Mouse (Mus musculus): ENCODE measurements around the gene Itgam. TPM values are rescaled to one million over a fixed set of nuclear protein-coding genes. Genes with fewer than 3 reads are reported as not detected.

Itgam gene
- polyA plus RNA-seq, 1 experiment from 2014 or later: 2.1 TPM

GRCm38 (mm10) chr7:128110314-128110713, 47.9 kb downstream of the Itgam start:
- WGBS: 73% methylated on average over 2 of the region's 2 CpGs
- Histone ChIP-seq H3K27ac (no peak overlapping the region), H3K9ac (no peak overlapping the region), H3K9me3 (no peaks in the 10 kb centered on the region), H3K4me2 (no peak overlapping the region), H3K27me3 (no peaks in the 10 kb centered on the region), H3K4me3 (no peak overlapping the region), H3K36me3 (no peaks in the 10 kb centered on the region), H3K4me1 (no peaks in the 10 kb centered on the region)
- ATAC-seq (ENCODE audit: insufficient number of reproducible peaks, low FRiP score, low TSS enrichment, low read depth): no peak

DNA sequence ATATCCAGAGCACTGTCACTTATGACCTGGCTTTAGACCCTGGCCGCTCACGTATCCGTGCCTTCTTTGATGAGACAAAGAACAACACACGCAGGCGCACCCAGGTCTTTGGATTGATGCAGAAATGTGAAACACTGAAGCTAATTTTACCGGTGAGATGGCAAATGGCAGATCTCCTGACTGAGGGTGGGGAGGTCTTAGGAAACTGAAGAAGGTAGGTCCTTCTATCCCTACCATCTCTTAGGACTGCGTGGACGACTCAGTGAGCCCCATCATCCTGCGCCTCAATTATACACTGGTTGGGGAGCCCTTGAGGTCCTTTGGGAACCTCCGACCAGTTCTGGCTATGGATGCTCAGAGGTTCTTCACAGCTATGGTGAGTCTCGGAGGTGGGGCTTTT, 49.7 kb downstream of the Itgam start:
- H3K27me3 ChIP-seq: no peaks in the 10 kb centered on the region
- no peak overlapping the region for H3K27ac ChIP-seq
- ATAC-seq (ENCODE audit: insufficient number of reproducible peaks, low FRiP score, low TSS enrichment, low read depth): no peak
- no peak overlapping the region for H3K4me2 ChIP-seq
- WGBS: 86% methylated on average over 11 of the region's 11 CpGs
- H3K4me1 ChIP-seq: no peaks in the 10 kb centered on the region
- no peaks in the 10 kb centered on the region for H3K9me3 ChIP-seq
- H3K9ac ChIP-seq: no peak overlapping the region
- H3K36me3 ChIP-seq: no peaks in the 10 kb centered on the region
- H3K4me3 ChIP-seq: no peak overlapping the region

- H3K4me1 ChIP-seq: no peaks in the 10 kb centered on the region
- H3K27ac ChIP-seq: no peak overlapping the region
- no peaks in the 10 kb centered on the region for H3K9me3 ChIP-seq
- H3K9ac ChIP-seq: no peak overlapping the region
- no peaks in the 10 kb centered on the region for H3K27me3 ChIP-seq
- H3K36me3 ChIP-seq: no peaks in the 10 kb centered on the region
- 92% methylated on average over 11 of the region's 11 CpGs for WGBS
- no peak overlapping the region for H3K4me3 ChIP-seq
- no peak for ATAC-seq (ENCODE audit: insufficient number of reproducible peaks, low FRiP score, low TSS enrichment, low read depth)
- H3K4me2 ChIP-seq: no peak overlapping the region
These were observed 52.1 kb downstream of the Itgam start for GRCm38 (mm10) chr7:128114371-128115105.

- Histone ChIP-seq H3K27ac (no peak overlapping the region), H3K36me3 (no peaks in the 10 kb centered on the region), H3K4me2 (no peak overlapping the region), H3K4me3 (no peak overlapping the region), H3K4me1 (no peaks in the 10 kb centered on the region), H3K27me3 (no peaks in the 10 kb centered on the region), H3K9me3 (no peaks in the 10 kb centered on the region), H3K9ac (no peak overlapping the region)
- 69% methylated on average over 5 of the region's 5 CpGs for WGBS
- ATAC-seq (ENCODE audit: insufficient number of reproducible peaks, low FRiP score, low TSS enrichment, low read depth): no peak
These were observed 52.9 kb downstream of the Itgam start for GRCm38 (mm10) chr7:128115211-128115958.

- no peaks in the 10 kb centered on the region for H3K27me3 ChIP-seq
- no peaks in the 10 kb centered on the region for H3K4me1 ChIP-seq
- H3K9me3 ChIP-seq: no peaks in the 10 kb centered on the region
- no peak overlapping the region for H3K4me3 ChIP-seq
- H3K27ac ChIP-seq: no peak overlapping the region
- no peak for ATAC-seq (ENCODE audit: insufficient number of reproducible peaks, low FRiP score, low TSS enrichment, low read depth)
- H3K36me3 ChIP-seq: no peaks in the 10 kb centered on the region
- H3K4me2 ChIP-seq: no peak overlapping the region
- no peak overlapping the region for H3K9ac ChIP-seq
- 88% methylated on average over 5 of the region's 5 CpGs for WGBS
These were observed 54.0 kb downstream of the Itgam start for GRCm38 (mm10) chr7:128116396-128116795.

DNA sequence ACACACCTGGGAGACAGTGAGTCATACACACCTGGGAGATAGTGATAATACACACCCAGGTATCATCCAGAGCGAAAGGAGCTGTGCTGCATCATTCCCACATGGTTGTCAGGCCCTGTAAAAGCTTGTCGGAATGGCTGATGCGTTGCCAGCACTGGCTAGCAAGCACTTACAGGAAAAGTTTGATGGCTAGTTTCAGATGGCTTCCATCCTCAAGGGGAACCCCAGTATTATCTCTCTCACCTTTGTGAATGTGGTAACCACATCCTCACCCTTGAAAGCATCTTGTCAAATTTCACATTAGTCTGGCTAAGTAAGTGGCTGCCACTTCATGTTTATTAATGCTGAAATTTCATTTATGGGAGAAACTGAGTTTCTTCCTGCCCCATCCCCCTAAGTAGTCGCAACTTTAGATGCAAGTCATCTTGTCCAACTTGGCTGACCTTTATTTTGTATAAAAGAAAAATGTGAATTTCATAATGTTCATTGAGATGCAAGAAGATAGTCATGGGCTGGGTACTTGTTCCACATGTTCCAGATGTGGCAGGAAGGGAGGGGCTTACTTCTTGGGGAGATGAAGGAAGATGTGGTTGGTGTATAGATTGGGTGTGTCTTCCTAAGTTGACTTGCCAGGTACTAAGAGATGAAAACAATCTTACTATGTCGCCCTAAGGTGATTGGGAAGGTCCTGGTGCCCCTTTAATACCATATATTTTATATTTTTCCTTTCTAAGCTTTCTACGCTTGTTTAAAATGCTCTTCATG, 57.5 kb downstream of the Itgam start:
- 78% methylated on average over 6 of the region's 6 CpGs for WGBS
- Histone ChIP-seq H3K9ac (no peak overlapping the region), H3K27ac (no peak overlapping the region), H3K9me3 (no peaks in the 10 kb centered on the region), H3K4me1 (no peaks in the 10 kb centered on the region), H3K4me2 (no peak overlapping the region), H3K4me3 (no peak overlapping the region), H3K36me3 (no peaks in the 10 kb centered on the region), H3K27me3 (no peaks in the 10 kb centered on the region)
- no peak for ATAC-seq (ENCODE audit: insufficient number of reproducible peaks, low FRiP score, low TSS enrichment, low read depth)

DNA sequence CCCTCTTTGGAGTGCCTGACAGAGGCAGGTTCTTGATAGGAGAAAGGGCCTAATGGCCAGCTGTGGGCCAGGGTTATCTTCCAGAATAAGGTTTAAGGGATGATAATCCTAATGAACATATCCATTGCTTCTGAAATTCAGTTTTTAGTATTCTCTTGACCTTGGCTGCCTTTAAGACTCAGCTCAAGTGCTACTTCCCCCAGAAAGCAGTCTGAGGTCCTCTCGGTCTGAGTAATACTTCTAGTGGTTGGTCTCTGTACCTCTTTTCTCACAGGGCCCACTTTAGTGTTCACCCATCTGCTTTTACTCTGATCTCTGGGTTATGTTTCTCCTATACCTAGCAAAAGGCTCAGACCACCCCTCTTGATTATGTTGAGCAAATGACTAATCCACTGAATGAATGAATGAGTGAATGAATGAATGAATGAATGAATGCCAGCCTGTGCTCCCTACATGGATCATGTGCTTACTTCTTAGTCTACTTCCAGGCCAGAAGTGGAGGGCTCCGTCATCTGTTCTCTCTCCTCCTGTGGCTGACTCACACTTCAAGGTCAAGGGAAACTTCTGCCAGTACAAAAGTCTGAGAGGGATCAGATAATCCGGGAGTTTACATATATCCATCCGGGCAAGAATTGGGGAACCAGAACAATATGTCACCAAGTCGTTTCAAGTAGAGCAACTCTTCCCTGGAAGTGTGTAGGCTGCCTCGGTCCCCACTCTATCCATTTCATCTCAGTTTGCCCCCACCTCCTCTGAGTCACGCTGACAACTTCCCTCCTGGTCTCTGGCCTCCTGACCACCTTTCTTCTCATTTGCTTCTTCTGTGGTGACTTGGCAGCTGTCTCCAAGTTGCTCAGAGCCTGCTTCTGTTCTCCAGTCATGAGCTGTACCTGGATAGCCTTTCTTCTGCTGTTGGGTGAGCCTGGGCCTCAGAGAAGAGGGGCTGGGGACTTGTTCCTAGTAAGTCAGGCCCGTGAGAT, 66.6 kb downstream of the Itgam start, which contains the start of gene Itgax:
TSS of gene Itgax (plus strand) at position 807 of the 980 bp plus-strand sequence.
- no peaks in the 10 kb centered on the region for H3K27me3 ChIP-seq
- no peak within 1 kb of the TSS for H3K27ac ChIP-seq
- H3K4me1 ChIP-seq: no peaks in the 10 kb centered on the region
- no peak within 1 kb of the TSS for H3K4me3 ChIP-seq
- 78% methylated on average over 8 of the region's 8 CpGs for WGBS
- no peak within 1 kb of the TSS for H3K9ac ChIP-seq
- H3K36me3 ChIP-seq: no peaks in the 10 kb centered on the region
- no peak for ATAC-seq (ENCODE audit: insufficient number of reproducible peaks, low FRiP score, low TSS enrichment, low read depth)
- no peaks in the 10 kb centered on the region for H3K9me3 ChIP-seq
- H3K4me2 ChIP-seq: no peak within 1 kb of the TSS

DNA sequence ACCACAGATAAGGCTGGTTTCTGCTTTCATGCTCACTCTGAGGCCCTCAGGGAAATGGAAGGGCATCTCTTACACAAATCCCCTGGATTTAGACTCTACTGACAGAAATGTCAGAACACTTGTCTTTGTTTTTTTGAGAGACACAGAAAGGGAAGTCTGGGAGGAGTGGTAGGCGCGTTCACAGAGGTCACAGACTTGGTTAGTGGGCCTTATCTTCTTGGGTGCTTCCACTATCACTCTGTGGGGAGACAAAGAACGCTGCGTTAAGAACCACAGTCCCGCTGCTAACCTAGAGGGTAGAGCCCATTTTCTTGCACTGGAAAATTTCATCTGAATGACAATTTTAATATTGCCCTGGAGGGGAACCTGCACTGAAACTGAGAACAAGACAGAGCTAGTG, 69.7 kb downstream of the Itgam start:
- no peaks in the 10 kb centered on the region for H3K9me3 ChIP-seq
- H3K9ac ChIP-seq: no peak overlapping the region
- no peak overlapping the region for H3K4me2 ChIP-seq
- ATAC-seq (ENCODE audit: insufficient number of reproducible peaks, low FRiP score, low TSS enrichment, low read depth): no peak
- 81% methylated on average over 5 of the region's 5 CpGs for WGBS
- no peaks in the 10 kb centered on the region for H3K36me3 ChIP-seq
- no peak overlapping the region for H3K4me3 ChIP-seq
- H3K4me1 ChIP-seq: no peaks in the 10 kb centered on the region
- H3K27ac ChIP-seq: no peak overlapping the region
- no peaks in the 10 kb centered on the region for H3K27me3 ChIP-seq

DNA sequence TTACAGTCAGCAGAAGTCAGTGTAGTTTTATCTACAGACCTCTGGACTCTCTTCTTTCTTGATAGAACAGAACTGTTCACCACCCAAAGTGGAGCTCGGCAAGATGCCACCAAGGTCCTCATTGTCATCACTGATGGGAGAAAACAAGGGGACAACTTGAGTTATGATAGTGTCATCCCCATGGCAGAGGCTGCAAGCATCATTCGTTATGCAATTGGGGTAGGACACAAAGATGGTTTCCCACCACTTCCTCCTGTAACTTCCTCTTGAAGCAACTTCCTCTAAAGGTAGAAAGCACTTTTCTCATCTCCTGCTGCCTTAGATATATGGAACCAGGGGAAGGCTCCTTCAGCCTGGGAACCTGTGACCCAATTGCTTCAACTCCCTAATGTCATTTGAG, 71.2 kb downstream of the Itgam start:
- WGBS: 83% methylated on average over 2 of the region's 2 CpGs
- Histone ChIP-seq H3K9ac (no peak overlapping the region), H3K27ac (no peak overlapping the region), H3K27me3 (no peaks in the 10 kb centered on the region), H3K9me3 (no peaks in the 10 kb centered on the region), H3K4me3 (no peak overlapping the region), H3K36me3 (no peaks in the 10 kb centered on the region), H3K4me1 (no peaks in the 10 kb centered on the region), H3K4me2 (no peak overlapping the region)
- no peak for ATAC-seq (ENCODE audit: insufficient number of reproducible peaks, low FRiP score, low TSS enrichment, low read depth)

GRCm38 (mm10) chr7:128136927-128137326, 74.5 kb downstream of the Itgam start:
- no peak overlapping the region for H3K4me2 ChIP-seq
- no peaks in the 10 kb centered on the region for H3K9me3 ChIP-seq
- H3K4me1 ChIP-seq: no peaks in the 10 kb centered on the region
- no peak overlapping the region for H3K27ac ChIP-seq
- no peaks in the 10 kb centered on the region for H3K36me3 ChIP-seq
- WGBS: 50% methylated on average over 4 of the region's 4 CpGs
- no peak overlapping the region for H3K4me3 ChIP-seq
- no peaks in the 10 kb centered on the region for H3K27me3 ChIP-seq
- H3K9ac ChIP-seq: no peak overlapping the region
- no peak for ATAC-seq (ENCODE audit: insufficient number of reproducible peaks, low FRiP score, low TSS enrichment, low read depth)

GRCm38 (mm10) chr7:128139611-128140010, 77.2 kb downstream of the Itgam start:
- H3K9me3 ChIP-seq: no peaks in the 10 kb centered on the region
- ATAC-seq (ENCODE audit: insufficient number of reproducible peaks, low FRiP score, low TSS enrichment, low read depth): no peak
- no peak overlapping the region for H3K4me2 ChIP-seq
- WGBS: 89% methylated on average over 6 of the region's 6 CpGs
- H3K27me3 ChIP-seq: no peaks in the 10 kb centered on the region
- H3K36me3 ChIP-seq: no peaks in the 10 kb centered on the region
- H3K4me3 ChIP-seq: no peak overlapping the region
- H3K4me1 ChIP-seq: no peaks in the 10 kb centered on the region
- no peak overlapping the region for H3K9ac ChIP-seq
- no peak overlapping the region for H3K27ac ChIP-seq
